Mouse (Mus musculus) telencephalon, adult 2 months (tissue): ENCODE measurements at regions not wholly inside any gene's neighbourhood (a gene's known extent, or its start where the extent isn't known, plus 50 kb on each side); places are given as distances from the start of the nearest gene placed in this dataset.

Experiments used
- DNase-seq: peaks from one replicate; pipeline ENCODE4 v3.0.0-alpha.2; 2011; ENCODE audit warnings: low read depth, low spot score

DNA sequence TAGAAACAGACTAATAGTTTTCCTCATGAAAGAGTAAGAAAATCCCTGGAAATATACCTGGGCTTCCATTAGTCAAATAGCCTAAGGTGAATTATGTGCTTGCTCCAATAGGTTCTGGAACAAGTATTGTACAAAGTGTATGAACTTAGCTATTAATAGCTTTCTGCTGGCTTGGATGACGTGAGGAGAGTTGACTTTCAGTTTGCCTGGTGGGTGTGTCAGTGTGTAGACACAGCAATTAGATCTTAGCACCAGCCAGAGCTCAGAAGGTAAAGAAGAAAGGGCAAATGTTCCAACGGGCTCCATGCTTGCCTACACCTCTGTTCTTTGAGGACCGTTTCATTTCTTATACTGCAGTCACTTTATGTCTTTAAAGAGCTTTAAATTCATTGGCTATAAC, 654.8 kb upstream of the Mef2c start:
- no peak for DNase-seq

DNA sequence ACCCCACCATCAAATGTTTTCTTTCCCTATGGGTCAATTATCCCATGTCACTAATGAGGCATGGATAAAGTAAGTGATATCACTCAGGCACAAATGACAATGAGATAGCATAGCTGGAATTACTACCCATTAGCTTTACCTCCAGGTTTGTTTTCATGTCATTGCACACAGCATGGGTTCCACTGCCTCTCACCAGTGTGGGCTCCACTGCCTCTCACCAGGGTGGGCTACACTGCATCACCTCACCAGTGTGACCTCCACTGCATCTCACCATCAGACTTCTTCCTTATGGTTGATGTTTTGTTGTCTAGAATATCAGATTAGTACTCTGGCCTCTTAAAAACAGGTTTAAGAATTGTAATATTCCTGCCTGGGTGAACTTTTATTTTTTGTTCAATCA, 634.0 kb upstream of the Mef2c start:
- DNase-seq = no peak

DNA sequence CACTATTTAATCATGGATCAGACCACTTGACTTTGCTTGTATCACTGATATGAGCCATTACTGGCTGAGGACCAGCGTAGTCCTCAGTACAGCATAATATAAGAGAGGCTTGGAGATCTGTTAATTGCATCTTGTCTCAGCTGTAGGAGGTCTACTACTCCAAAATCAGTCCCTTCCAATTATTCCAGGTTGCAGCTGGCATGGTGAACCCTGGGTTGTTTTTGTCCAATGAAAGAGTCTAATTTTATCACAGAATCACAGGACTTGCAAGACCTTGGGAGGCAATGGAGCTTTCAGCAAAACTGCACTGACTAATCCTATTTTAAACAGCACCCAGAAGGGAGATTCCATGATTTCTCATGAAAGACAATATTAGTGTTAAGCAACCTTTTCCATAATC, 629.7 kb upstream of the Mef2c start:
- no peak for DNase-seq

- no peak for DNase-seq
Measured at GRCm38 (mm10) chr13:82883368-82883767, 620.5 kb upstream of the Mef2c start.

DNA sequence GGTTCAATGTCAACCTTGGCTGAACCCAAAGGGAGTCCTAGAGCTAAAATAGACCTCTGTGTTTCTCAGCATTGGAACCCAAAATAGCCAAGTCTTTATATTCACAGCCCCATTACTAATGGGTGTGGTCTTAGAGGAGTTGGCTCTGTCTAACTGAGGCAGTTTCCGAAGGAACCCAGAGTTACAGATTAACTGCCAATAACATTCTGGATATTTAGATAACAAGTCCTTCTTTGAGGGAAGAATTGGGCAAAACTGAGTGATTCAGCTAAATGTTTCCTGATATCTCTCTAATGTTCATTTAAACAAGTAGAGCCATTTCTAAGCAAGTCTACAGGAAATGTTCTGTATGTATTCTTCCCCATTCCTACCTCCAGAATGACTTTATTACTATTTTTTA, 615.1 kb upstream of the Mef2c start:
- DNase-seq = no peak

- DNase-seq = no peak
Measured at GRCm38 (mm10) chr13:82892731-82893130, 611.1 kb upstream of the Mef2c start.

DNA sequence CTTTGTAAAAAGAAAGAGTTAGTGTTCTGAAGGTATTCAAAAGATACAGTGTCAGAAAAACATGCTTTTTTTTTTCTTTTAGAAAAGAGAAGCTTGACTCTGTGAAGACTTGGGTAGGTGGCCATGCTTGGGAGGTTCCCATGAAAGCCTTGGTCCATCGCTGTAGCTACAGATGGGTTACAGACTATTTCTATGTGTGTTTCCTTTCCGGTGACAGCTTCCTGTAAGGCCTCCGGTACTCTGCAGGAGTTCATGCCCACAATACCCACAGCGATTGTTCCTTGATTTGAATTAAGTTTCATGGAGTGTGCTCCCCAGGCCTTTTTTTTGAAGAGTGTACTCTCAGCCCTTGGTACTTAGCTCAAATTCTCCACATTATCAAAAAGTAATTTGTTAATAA, 604.1 kb upstream of the Mef2c start:
- no peak for DNase-seq

GRCm38 (mm10) chr13:82902160-82902559, 601.7 kb upstream of the Mef2c start:
- no peak for DNase-seq

- no peak for DNase-seq
Measured at GRCm38 (mm10) chr13:82903637-82904036, 600.2 kb upstream of the Mef2c start.

DNA sequence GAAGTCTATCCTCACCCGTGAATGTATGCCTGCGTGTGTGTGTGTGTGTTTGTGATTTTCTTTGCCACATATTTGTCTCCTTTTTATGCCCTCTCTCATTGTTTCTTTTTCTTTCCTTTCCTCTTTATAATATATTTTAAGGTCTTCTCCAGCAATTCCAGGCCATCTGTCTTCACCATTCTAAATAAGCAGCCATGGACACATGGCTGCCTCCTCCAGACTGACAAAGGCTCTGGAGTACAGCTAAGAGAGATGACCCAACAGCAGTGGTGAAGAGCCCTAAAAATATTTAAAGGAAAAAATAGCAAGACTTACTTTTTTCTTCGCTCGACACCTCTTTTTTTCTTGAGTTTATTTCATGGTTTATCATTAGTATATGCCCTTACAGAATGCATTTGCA, 596.1 kb upstream of the Mef2c start:
- peak; percentile 65 for DNase-seq

- peak; percentile 54 for DNase-seq
Measured at GRCm38 (mm10) chr13:82909151-82909550, 594.7 kb upstream of the Mef2c start.

GRCm38 (mm10) chr13:82912859-82913258, 591.0 kb upstream of the Mef2c start:
- peak; percentile 55 for DNase-seq

- DNase-seq = no peak
Measured at GRCm38 (mm10) chr13:82915194-82915593, 588.6 kb upstream of the Mef2c start.

GRCm38 (mm10) chr13:82930010-82930409, 573.8 kb upstream of the Mef2c start:
- DNase-seq = no peak

DNA sequence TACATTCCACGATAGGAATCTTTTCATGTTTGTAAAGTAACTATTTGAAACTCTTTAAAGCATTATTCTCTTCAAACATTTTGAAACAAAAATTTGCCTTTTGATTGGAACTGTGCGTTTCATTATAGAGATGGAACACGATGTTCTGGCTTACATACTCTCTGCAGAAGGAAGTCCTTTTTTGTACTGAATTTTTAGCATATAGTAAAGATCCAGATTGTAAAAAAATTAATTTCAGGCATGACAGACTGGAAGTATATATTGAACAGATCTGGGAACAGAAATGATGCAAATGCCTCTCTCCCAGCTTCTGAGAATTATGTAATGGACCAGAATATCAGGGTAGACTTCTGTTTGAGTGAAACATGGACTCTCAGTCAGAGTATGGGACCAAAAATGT, 566.0 kb upstream of the Mef2c start:
- peak; percentile 51 for DNase-seq

- peak; percentile 66 for DNase-seq
Measured at GRCm38 (mm10) chr13:82942691-82943341, 561.0 kb upstream of the Mef2c start.

DNA sequence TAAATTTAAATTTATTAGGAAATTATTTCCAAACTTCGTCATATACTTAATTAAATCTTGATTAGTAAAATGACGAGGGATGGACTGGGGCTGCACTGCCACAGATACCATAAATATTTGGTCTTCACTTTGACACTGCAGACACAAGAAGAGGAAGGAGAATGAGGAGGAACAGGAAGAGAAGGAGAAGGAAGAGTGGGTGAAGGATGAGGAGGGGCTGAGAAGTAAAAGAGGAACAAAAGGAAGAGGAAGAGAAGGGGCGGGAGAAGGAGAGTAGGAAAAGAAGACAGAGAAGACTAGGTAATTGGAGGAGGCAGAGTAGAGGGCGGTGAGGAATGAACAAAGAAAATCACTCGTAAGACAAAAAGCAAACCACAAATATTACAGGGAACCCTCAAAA, 556.9 kb upstream of the Mef2c start:
- DNase-seq = no peak

GRCm38 (mm10) chr13:82949541-82949940, 554.3 kb upstream of the Mef2c start:
- DNase-seq = peak; percentile 67

DNA sequence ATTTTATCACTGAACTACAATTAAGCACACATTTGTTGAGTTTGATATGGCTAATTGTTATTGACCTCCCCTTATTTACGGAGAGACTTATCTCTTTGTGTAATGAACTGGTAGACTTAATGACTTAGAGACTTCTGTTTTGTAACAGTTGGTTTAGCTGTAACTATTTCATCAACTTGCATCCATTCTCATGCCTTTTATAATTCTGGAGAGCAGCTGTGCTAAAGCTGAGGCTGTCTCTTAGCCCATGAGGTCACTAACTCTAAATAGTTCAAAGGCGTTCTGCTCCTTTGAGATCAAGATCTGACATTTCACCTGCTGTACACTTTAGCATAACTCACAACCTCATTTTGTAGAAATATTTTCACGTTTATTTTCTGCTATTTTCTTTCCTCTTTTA, 541.5 kb upstream of the Mef2c start:
- DNase-seq = no peak

DNA sequence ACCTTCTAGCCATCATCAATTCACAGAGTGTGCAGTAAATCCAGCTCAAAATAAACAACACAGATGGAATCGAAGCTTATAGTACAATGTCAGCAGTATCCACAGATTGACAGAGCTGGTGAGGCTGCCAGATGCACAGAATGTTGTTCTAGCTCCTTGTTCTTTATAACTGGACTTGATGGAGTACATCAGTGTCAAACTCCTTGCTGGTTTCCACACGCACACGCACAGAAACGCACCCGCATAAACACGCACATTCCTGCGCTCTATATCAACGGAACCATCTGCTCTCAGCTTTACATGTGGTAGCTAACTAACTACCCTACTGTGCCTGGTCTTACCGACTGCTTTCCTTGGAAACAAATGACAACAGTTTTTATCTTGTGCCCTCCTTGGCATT, 532.1 kb upstream of the Mef2c start:
- DNase-seq = peak; percentile 24

DNA sequence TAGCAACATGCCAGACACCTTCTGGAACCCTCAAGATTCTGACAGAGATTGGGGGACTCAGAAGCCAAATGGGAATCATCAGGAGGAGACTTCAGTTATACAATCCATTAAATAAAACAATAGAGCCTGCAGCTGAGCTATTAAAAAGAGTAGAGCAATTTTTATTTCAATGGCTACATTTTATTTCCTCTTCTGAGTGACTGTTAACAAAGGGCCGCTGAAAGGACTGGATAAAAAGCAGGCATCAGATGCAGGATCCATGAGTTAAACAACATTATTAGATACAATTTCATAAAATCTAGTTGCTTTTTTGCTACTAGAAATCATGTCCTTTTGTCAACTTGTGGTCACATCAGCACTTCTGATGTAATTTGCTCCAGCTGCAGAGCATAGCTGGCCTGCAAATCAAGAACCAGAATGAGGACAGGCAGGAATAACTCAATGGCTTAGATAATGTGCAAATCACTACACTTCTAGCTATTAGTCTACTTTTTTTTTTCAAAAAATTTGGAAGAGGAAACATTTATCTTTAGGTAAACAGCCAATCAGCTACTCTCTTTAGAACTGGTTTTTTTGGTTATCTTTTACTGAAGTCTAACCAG, 529.5 kb upstream of the Mef2c start:
- DNase-seq = peak; percentile 13

DNA sequence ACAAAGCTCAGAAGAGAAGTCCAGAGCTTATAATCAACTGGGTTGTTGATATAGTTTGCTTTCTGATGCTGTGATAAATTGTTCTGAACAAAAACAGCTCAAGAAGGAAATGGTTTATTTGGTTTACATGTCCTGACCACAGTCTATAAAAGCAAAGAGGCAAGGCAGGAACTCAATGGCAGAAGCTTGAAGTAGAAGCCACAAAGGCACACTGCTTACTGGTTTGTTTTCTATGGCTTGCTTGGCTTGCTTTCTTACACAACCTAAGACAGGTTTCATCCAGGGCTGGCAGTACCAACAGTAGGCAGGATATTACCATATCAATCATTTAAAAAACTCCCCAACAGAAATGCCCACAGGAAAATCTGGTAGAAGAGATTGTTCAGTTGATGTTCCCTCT, 502.7 kb upstream of the Mef2c start:
- DNase-seq = no peak

DNA sequence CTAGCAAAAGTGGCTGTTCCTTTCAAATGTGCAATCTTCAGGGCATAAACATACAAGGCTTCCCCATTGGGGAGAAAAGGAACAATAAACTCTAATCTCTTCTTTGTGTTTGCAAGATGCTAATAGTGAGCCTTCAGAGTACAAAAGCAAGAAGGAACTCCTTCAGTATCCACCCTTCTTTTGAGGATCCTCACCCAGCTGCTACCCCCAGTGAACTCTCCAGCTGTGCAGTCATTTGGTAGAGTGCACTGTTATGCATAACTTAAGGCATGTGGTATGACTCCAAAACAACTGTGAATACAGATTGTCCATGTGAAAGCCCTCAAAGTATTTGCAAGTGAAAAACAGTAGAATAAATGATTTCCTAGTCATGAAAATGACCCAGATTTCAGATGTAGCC, 487.1 kb upstream of the Mef2c start:
- DNase-seq = no peak

DNA sequence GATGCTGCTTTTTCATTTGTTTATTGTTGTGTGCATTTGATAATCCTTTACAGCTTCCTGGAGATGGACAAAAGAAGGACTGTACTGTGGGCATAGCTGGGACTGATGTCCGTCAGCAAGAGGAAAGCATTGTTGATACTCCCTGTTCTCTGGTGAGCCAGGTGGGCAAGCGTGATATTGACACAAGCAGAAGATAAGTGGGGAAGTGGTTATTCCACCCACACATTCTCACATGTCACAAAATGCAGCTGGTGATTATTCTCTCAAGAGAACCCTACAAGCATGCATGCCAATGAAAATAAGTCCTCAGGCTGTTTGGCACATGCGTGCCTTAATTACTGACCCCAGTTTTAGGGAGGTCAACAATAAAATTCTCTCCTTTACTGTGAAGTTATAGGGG, 483.0 kb upstream of the Mef2c start:
- DNase-seq = no peak
